Mouse (Mus musculus) v-Abl transformed pro-B cells (cell line): Measurements from ENCODE around the gene Gtf3a.

Experiments used
- in situ Hi-C, 2 experiments: fragments of 400-800 bp; cut with MboI; formaldehyde crosslinking; loops; one replicate each; pipeline ENCODE4 v1.15.1; 2025; ENCODE audit not compliant: unreplicated experiment in 2 of 2

Gtf3a gene

DNA sequence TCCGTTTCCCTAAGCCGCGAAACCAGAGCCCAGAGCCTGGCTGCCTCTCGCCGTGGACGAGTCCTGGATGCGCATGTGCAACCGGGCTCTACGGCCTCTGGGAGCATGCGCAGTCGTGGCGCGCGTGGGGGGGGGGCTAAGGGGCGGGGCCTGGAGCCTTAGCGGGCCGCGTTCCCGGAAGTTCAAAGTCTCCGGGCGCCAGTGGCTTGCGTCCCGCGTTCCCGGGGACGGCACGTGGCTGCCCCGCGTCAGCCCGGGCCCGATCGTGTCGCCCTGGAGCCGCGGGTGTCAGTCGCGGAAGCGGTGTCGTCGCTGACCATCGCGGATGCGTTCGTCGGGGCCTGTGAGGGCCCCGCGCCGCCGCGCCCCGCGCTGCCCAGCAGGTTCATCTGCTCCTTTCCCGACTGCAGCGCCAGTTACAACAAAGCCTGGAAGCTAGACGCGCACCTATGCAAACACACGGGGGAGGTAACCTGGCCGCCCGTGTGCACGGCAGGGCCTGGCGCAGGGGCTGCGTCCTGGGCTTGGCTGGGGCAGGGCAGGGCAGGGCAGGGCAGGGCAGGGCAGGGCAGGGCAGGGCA is at the start of gene Gtf3a:
Gtf3a (plus strand) TSS at position 150 of the 581 bp plus-strand sequence.
- in situ Hi-C loops = loop anchor here (10.0 kb wide), 2 partner anchors 106 to 916 kb away; partner anchors contain the start of gene Pomp (in 1 of the 2)

GRCm38 (mm10) chr5:146900331-146900730 is 48.1 kb upstream of the Gtf3a start:
- in situ Hi-C loops = loop anchor here (5.0 to 25.0 kb wide), 4 partner anchors 193 to 962 kb away; partner anchors contain the start of gene Pomp (in 1 of the 2)

- in situ Hi-C loops = loop anchor here (5.0 to 25.0 kb wide), 4 partner anchors 194 to 961 kb away; partner anchors contain the start of gene Pomp (in 1 of the 2)
Measured at GRCm38 (mm10) chr5:146901501-146901900, 47.0 kb upstream of the Gtf3a start.

DNA sequence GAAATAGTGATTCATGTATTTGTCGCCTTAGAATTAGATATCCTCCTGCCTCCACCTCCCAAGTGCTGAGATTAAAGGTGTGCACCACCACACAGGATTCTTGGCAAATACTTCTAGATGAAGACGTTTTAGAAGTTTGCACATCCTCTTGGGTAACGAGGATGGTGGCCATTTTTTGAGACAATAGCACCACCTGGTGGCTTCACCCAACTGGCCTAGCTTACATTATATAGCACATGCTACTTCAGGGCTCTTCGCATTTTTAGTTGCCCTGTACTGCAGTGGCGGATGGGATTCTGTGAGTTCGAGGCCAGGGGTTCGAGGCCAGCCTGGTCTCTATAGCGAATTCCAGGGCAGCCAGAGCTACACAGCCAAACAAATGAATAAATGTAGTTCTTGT is 44.1 kb upstream of the Gtf3a start:
- in situ Hi-C loops = loop anchor here (5.0 to 25.0 kb wide), 4 partner anchors 197 to 958 kb away; partner anchors contain the start of gene Pomp (in 1 of the 2)

DNA sequence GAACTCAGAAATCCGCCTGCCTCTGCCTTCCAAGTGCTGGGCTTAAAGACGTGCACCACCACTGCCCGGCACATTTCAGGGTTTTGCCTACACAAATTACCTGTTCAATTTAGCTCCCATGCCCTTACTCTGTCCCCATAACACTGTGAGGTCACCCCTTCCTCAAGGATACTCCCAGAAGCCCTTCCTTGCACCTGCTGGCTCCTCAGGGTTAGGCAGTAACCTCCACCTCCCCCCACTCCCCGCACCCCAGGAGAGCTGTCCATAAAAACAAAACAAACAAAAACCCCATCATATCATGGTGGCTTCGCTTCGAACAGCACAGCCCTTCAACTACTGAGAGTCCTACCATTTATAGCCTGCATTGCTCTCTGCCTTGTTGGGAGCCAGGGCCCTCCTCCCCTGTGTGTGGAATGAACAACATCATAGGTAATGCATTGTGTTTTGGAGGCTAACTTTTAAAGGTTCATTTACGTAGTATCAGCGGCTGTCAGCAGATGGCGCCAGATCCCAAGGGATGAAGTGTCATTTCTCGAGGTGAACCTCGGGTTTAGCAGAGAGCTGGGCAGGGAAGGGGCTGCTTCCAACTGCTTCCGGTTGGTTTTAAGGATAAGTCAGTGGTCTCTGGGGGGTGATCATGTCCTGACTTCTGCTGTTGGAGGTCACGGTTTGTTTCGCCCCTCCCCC is 42.8 kb upstream of the Gtf3a start:
- in situ Hi-C loops = loop anchor here (5.0 to 25.0 kb wide), 6 partner anchors 233 to 1337 kb away; partner anchors contain the start of genes Pomp (in 1 of the 2) and Urad (in 1 of the 2)

DNA sequence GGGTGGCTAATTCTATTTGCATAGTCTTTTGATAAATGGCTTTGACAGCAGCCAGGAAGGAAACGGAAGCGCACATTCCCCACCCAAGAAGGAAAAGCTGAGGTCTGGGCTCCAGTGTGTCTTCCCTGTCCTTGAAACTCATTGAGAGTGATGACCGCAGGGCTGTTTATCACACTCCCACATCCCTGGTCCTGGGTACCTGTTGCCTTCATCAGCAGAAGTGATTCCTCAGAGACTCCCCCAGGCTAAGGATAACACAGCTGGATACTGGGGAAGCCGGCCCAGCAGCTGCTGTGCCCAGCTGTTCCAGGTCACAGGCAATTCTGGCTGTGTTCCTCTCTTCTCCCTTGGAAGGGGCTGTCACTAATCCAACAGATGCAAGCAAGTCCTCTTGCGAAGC is 40.9 kb upstream of the Gtf3a start:
- in situ Hi-C loops = loop anchor here (5.0 to 25.0 kb wide), 6 partner anchors 235 to 1335 kb away; partner anchors contain the start of genes Pomp (in 1 of the 2) and Urad (in 1 of the 2)

DNA sequence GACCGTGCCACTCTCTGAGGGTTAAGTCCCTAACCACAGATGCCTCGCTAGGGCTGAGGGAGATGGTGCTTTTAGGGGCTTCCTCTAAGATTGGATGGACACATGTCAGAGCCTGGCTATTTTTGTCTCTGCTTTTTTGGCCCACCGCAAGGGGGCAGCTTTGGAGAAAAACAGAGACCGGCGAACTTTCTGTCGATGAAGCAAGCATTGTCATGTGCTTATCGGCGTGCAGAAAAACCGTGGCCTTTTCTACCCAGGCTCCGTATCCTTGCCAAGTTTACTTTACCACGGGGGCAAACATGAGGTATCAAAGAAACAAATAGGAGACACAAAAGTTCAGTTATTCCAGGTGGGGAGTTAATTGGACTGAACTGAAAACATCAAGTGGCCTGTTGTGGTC is 39.8 kb upstream of the Gtf3a start:
- in situ Hi-C loops = loop anchor here (5.0 to 25.0 kb wide), 6 partner anchors 236 to 1334 kb away; partner anchors contain the start of genes Pomp (in 1 of the 2) and Urad (in 1 of the 2)

DNA sequence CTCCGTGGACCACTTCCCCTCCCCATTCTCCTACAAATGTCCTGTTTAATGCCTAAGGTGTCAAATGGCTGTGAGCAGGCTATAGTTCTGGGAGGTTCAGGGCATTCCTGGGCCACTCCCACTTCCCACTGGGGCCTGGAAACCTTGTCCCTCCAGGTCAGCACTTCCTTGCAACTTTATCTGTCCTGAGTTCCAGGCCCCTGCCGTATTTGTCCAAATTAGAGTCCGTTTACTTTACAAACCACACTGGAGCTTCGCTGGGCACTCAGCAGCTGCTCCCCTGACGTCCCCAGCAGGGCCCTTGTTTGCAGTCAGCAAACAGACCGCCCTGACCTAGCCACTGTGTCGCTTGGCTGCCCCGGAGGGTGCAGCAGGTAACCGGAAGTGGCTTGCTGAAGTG is 36.3 kb upstream of the Gtf3a start:
- in situ Hi-C loops = loop anchor here (5.0 to 25.0 kb wide), 4 partner anchors 315 to 950 kb away; partner anchors contain the start of gene Pomp (in 1 of the 2)

DNA sequence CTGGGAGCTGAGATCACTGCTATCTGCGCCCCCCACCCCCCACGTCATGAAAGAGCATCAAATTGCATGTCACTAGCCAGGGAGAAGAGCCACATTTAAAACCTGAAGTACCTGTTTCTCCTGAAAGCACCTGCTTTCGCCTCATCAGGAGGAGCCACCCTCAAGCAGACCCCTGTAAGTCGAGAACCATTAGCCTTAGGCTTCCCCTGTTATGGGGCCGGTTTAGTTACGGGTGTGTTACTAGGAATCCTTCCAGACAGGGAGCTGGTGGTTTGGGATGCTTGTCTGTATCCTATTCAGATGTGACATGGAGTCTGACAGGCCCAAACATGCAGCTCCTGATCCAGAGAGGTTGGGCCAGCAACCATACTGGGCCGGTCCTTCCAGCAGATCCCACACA is 35.1 kb upstream of the Gtf3a start:
- in situ Hi-C loops = loop anchor here (5.0 to 25.0 kb wide), 4 partner anchors 314 to 949 kb away; partner anchors contain the start of gene Pomp (in 1 of the 2)

GRCm38 (mm10) chr5:146914088-146914766 is 34.2 kb upstream of the Gtf3a start:
- in situ Hi-C loops = loop anchor here (5.0 to 25.0 kb wide), 4 partner anchors 313 to 948 kb away; partner anchors contain the start of gene Pomp (in 1 of the 2)

DNA sequence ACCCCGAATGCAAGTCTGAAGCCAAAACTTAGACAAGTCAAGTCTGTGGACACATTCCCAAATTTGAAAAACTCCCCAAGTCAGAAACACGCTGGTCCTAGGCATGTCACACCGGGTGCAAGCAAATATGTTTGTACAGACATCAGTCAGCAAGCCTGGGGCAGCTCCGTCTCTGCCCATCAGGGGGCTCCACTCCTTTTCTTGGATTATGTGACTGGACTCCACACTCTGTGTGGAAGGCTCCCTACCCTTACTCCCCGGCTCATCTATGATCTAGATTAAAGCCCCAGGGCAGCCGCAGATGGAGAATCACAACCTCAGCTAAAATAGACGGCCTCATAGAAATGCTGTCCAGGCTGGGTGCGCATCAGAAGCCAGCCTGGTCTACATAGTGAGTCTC is 32.2 kb upstream of the Gtf3a start:
- in situ Hi-C loops = loop anchor here (10.0 to 25.0 kb wide), 3 partner anchors 621 to 946 kb away; partner anchors contain the start of gene Pomp (in 1 of the 2)

DNA sequence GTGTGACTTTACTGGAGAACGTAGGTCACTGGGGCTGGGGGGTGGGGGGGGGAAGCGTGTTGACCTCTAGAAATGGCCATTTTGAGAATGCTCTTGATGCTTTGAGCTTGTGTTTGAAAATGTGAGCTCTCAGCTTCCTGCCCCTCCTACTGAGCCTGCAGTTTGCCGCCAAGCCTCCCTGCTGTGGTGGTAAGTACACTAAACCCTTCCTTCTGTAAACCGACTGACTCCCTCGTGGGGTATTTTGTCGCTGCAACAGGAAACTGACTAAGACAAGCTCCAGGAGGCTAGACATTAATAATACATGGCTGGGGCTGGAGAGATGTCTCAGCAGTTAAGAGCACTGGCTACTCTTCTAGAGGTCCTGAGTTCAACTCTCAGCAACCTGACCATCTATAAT is 31.7 kb upstream of the Gtf3a start:
- in situ Hi-C loops = loop anchor here (10.0 to 25.0 kb wide), 3 partner anchors 620 to 945 kb away; partner anchors contain the start of gene Pomp (in 1 of the 2)

DNA sequence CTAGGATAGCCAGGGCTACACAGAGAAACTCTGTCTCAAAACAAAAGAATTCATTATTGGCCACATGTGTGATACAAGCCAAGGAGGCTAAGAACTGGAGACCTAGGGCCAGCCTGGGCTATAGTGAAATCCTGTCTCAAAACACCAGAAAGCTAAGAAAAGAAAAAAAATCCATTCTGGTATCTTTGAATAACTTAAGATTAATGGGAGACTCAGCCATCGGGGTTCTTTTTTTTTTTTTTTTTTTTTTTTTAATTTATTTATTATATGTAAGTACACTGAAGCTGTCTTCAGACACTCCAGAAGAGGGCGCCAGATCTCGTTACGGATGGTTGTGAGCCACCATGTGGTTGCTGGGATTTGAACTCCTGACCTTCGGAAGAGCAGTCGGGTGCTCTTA is 31.1 kb upstream of the Gtf3a start:
- in situ Hi-C loops = loop anchor here (10.0 to 25.0 kb wide), 3 partner anchors 620 to 945 kb away; partner anchors contain the start of gene Pomp (in 1 of the 2)

DNA sequence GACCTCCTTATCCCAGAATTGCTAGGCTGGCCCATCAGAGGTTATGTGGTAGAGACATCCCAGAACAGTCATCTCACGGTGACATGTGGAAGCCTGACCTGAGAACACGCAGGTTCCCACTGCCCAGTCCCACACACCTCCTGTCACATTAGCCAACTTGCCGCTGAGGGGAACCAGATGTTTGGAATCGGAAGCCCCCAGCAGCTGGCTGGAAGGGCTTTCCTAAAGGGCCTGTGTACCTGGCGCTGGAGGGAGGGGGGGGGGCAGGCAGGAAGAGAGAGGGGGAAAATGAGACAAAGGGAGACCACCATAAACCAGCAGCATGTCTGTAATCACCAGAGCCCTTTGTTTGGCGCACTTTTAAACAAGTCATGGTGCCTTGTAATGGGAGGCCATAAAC is 28.6 kb upstream of the Gtf3a start:
- in situ Hi-C loops = loop anchor here (5.0 to 25.0 kb wide), 4 partner anchors 62 to 942 kb away; partner anchors contain the start of gene Pomp (in 1 of the 2)

GRCm38 (mm10) chr5:146920314-146921161 is 27.9 kb upstream of the Gtf3a start:
- in situ Hi-C loops = loop anchor here (5.0 to 25.0 kb wide), 3 partner anchors 62 to 942 kb away; partner anchors contain the start of gene Pomp (in 1 of the 2)

GRCm38 (mm10) chr5:146921224-146921623 is 27.2 kb upstream of the Gtf3a start:
- in situ Hi-C loops = loop anchor here (5.0 to 25.0 kb wide), 3 partner anchors 61 to 941 kb away; partner anchors contain the start of gene Pomp (in 1 of the 2)

DNA sequence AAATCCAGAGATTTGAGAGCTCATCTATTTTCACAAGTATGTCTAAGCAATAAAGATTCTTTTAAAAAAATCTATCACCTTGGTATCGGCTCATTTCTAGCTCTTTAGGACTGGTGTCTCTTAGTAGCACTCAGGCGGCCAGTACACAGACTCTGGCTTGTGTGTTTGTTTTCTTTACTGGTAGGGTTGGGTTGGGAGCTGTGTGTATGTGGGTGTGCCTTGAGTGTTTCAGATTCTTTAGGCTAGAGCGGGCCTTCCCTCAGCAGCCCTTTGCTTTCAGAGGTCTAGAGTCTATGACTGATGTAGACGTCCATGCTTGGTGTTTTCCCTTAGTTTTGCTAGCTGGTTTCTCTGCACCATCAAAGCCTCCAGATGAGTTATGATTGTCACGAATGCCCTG is 24.9 kb upstream of the Gtf3a start:
- in situ Hi-C loops = loop anchor here (5.0 to 25.0 kb wide), 3 partner anchors 59 to 939 kb away; partner anchors contain the start of gene Pomp (in 1 of the 2)

DNA sequence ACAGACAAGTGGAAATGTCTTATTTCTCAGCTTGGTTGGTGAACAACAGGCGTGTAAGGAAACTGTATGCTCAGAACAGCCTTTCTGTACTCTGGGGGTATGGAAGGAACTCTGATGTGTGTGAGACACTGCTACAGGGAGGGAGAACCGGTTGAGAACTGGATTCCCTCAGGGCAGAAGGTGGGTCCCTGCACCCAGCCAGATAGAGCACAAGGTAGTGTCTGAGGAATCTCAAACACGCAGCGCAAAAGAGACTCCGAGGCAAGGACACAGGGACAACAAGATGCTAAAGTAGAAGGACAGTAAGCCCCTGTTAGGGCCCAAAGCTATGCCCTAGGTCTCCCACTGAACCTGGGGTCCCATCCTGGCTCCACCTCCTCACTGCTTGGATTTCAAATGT is 21.8 kb upstream of the Gtf3a start:
- in situ Hi-C loops = no loop called here

DNA sequence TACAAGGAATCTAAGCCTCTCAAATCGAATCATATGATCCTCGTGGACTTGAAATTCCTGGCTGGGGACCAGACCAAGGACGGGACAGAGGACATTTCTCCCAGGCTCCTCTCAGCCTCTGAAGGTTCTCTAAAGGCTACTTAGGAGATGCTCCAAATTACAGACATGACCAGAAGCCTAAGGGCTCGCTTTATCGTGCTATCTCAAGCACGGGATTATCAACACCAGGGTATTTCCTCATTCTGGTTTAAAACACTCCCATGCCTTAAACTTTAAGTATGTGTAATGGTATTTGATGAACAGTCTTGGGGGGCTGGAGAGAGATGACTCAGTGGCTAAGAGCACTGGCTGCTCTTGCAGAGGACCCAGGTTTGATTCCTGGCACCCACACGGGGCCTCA is 17.0 kb upstream of the Gtf3a start:
- in situ Hi-C loops = no loop called here
